Mouse (Mus musculus): ENCODE measurements around the gene Brox. TPM values are rescaled to one million over a fixed set of nuclear protein-coding genes. Genes with fewer than 3 reads are reported as not detected.

The Brox gene
- polyA plus RNA-seq, 1 experiment from 2014 or later: 88.5 TPM

Other genes starting within 250 kb of the Brox start
- 11.5 and 12.4 TPM in 2 replicates for gene Disp1, start 75.7 kb downstream of the Brox start, polyA plus RNA-seq (2016; fragmentation: Nextera tagmentation; extraction: Ambion mirVana)
- gene Aida, start 679 bp downstream of the Brox start, polyA plus RNA-seq (2016; fragmentation: Nextera tagmentation; extraction: Ambion mirVana): 57.7 and 68.8 TPM in 2 replicates
- gene Mia3, start 72.3 kb upstream of the Brox start, polyA plus RNA-seq (2016; fragmentation: Nextera tagmentation; extraction: Ambion mirVana): 111 and 125 TPM in 2 replicates
- gene Taf1a, start 91.7 kb upstream of the Brox start, polyA plus RNA-seq (2016; fragmentation: Nextera tagmentation; extraction: Ambion mirVana): 17.7 and 18.7 TPM in 2 replicates
- 0.22 and 0.28 TPM in 2 replicates for gene Hhipl2, start 120.9 kb upstream of the Brox start, polyA plus RNA-seq (2016; fragmentation: Nextera tagmentation; extraction: Ambion mirVana)

Data from neural tube, embryonic 12.5 days (tissue).